Mouse (Mus musculus) left cerebral cortex, postnatal 36 days (tissue): ENCODE results near the gene Zpr1. TPM values are rescaled to one million over a fixed set of nuclear protein-coding genes. Genes with fewer than 3 reads are reported as not detected.

Source experiments
- DNase-seq, 2 experiments: peaks; one replicate each; pipeline ENCODE4 v3.0.0; 2021 to 2022; ENCODE audit warnings: low spot score in 2 of 2, mixed read lengths in 1 of 2
- intact Hi-C: fragments of 180-260 bp; cut with DNase I; formaldehyde crosslinking; loops from one replicate; pipeline ENCODE4 v1.15.1; 2025
- total RNA-seq, 2 experiments: library from RNA; stranded (reverse); gene quantifications; 2 replicates each; pipeline ENCODE4 v1.2.3; 2021

Gene Zpr1
- total RNA-seq, 2 experiments from 2014 or later = 38.8 to 44.1 TPM

GRCm38 (mm10) chr9:46320461-46320860 lies 47.6 kb downstream of the Zpr1 start:
- no peak for DNase-seq
- intact Hi-C loops = no loop called here

DNA sequence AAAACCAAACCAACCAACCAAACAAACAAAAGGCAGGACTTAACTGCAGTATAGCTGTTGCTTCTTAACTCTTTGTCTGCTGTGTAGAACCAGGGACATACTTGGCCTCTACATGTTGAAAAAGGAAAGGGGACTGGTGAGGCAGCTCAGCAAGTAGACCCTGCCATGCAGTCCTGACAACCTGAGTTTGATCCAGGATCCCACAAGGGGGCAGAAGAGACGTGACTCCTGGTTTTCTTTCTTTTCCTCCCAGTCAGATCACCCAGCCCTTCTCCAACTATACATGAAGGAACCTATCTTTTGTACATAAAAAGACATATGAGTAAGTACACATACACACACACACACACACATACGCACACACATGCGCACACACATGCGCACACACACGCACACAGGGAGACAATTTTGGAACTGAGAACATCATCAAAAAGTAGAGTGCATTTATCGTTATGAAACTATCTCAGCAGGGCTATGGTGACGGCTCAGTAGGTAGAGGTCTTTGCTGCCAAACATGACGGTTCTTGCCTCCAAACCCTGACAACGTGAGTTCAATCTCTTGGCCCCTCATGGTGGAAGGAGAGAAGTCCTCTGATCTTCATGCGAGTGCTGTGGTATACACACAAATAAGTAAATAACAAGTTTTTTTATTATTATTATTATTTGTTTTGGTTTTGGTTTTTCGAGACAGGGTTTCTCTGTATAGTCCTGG lies 54.0 kb downstream of the Zpr1 start:
- intact Hi-C loops = no loop called here
- no peak for DNase-seq

DNA sequence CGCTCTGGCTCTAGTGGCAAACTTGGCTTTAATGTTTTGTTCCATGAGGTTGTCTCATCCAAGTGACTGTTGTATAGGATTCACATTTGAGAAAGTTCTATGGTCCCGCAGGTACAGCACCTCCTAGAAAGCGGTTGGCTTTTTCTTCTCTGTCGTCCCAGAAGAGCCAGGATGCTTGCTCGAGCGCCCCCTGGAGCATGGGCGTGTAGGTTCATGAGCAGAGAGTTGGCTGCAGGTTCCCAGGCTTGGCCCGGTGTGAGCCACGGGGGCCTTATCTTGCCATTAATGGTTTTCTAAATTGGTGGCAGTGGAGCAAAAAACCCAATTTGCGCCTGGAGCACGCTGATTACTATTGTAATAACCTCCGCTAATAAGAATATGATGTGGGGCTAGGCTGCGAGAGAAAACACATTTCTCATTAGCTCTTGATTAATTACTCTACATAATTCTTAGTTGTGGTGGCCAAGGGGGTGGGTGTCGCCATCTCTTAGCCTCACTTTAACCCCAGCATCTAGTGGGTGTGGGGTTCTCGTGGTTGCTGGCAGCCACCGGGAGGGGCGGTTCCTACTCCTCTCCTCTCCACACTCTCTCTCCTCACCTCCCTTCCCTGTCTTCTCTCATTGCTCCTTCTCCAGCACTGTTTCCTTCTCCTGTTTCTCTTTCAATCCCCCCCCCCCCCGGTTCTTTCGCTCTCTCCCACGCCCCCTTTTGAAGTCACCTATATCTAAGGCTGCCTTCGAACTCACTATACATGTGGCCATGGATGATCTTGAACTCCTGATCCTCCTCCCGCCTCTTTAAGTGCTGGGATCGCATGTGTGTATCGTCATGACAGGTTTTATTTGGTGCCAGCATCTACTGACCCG lies 55.1 kb downstream of the Zpr1 start:
- DNase-seq = no peak
- intact Hi-C loops = no loop called here

DNA sequence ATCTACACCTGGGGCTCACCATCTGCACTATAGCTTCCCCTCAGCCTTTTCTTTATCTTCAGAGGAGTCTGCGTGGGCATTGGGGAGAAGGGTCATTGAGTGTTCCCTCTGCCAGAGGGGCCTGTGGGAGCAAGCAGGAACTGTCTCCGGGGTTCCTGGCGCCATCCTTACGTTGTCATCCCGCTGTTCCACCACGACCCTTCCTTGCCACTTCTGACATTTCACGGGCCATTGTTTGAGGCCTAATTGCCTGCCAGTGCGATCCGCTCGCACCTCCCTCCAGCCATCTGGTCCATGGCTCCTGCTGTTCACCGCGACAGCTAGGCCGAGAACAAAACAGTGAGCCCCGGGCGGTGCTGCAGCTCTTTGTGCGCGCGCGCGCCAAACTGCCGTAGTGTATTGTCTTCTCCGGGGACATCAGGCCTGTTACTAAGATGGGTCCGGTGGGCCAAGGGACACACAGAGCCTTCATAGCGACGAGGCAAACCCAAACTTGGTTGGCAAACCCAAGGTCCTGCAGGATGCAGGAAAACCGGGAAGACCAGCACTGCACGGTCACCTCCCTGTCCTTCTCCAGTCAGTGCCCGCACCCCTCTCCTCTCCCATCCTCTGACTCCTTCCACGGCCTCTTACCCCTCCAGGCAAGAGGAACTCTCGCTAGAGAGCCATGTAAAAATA lies 55.8 kb downstream of the Zpr1 start:
- intact Hi-C loops = no loop called here
- peak; percentile 63 to 64 for DNase-seq

DNA sequence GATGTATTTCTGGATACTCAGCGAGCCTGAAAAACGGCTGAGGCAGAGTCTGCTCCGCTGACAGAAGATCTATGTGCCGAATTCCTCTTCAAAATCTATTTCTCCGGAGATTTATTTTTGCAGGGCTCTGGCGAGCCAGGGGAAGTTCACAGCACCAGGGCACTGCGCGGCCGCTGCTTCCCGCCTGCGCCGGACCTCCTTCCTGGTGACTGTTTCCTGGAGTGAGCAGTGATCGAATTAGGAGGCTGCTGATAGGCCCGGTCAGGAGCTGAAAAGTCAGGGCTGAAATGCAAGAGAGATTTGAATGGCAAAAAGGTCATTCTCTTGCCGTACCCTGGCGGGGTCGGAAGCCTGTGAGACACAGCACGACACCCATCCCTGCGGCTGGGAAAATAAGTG lies 56.4 kb downstream of the Zpr1 start:
- no peak for DNase-seq
- intact Hi-C loops = no loop called here

- intact Hi-C loops = no loop called here
- DNase-seq = no peak
Observed at GRCm38 (mm10) chr9:46329801-46330585, 57.1 kb downstream of the Zpr1 start.

DNA sequence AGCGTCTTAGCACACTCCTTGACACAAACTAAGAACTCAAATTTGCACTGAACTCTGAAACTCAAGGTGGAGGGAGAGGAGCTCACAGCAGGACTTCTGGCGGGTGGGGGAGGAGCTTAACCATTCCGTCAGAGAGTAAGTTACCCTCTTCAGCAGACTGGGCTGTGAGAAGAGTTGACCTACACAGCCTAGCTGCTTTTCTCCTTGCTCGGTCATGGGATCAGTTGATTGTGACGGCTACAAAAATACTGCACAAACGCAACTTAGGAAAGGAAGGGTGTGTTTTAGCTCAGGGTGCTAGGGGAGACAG lies 57.7 kb downstream of the Zpr1 start:
- no peak for DNase-seq
- intact Hi-C loops = no loop called here

GRCm38 (mm10) chr9:46331301-46331700 lies 58.4 kb downstream of the Zpr1 start:
- intact Hi-C loops = no loop called here
- no peak for DNase-seq

Other genes with a start within 250 kb of the Zpr1 start
- gene Apoa1, start 44.5 kb upstream of the Zpr1 start, total RNA-seq = under 1 TPM; 0.42 to 0.79 TPM
- 1 to 10 TPM in 1 of 2 experiments, not detected in 1; 1.4 TPM for gene Apoc3, start 37.4 kb upstream of the Zpr1 start, total RNA-seq
- gene Apoa4, start 32.4 kb upstream of the Zpr1 start, total RNA-seq = not detected
- not detected for gene Apoa5, start 4.4 kb upstream of the Zpr1 start, total RNA-seq
- 10 to 100 TPM; 10.4 to 16.2 TPM for gene Bud13, start 9.9 kb downstream of the Zpr1 start, total RNA-seq
- gene 4931429L15Rik, start 46.9 kb downstream of the Zpr1 start, total RNA-seq = under 1 TPM in 1 of 2 experiments, not detected in 1; 0.35 TPM